Mouse (Mus musculus): ENCODE measurements around the gene Cnnm4. TPM values are rescaled to one million over a fixed set of nuclear protein-coding genes. Genes with fewer than 3 reads are reported as not detected.
"Not testable (repeated sequence)": the region's sequence is repeated elsewhere in the genome, so short reads cannot be mapped to it uniquely, and the experiment has no call there.

The Cnnm4 gene
- total RNA-seq, 2 experiments from 2014 or later = 2.6 to 2.7 TPM

DNA sequence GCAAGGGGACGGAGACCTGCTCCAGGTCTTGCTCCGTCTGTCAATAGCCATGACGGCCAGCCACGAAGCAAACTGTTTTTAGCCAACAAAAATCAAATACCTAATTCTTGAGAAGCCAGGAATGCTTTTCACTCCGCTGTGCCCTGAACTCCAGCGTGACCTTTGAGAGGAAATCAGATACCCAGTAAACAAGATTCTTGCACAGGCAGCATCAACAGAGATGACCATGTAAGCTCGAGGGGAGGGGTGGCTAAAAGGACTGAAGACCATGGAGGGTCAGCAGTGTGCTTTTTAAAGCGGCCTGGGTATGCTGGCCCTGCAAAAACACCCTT lies 64.9 kb downstream of the Cnnm4 start:
- ATAC-seq (replicated peaks; ENCODE audit: low FRiP score, low TSS enrichment, poor library complexity, severe bottlenecking) = no peak

GRCm38 (mm10) chr1:36536783-36537182 lies 65.4 kb downstream of the Cnnm4 start, which contains the start of gene Ankrd23:
Gene Ankrd23, minus strand, starts transcription at chr1:36536883.
- not testable (repeated sequence) for ATAC-seq (replicated peaks; ENCODE audit: low FRiP score, low TSS enrichment, poor library complexity, severe bottlenecking)

GRCm38 (mm10) chr1:36538727-36539126 lies 67.3 kb downstream of the Cnnm4 start:
- ATAC-seq (replicated peaks; ENCODE audit: low FRiP score, low TSS enrichment, poor library complexity, severe bottlenecking) = no peak

DNA sequence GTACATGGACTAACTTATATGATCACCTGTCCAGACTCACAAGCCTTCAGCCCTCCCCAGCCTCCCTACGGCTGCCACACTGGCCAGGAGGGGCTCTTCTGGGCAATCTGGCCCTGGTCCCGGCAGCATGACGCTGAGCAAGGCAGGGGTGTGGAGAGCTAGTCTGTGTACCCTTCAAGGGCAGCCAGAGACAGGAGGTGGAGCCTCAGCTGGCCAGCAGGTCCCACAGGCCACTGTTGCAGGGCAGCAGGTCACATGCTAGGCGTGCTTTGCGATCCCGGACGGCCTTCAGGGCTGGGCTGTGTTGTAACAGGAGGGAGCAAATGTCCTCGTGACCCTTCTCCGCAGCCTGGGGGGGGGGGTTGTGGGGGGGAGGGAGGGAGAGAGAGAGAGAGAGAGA lies 67.8 kb downstream of the Cnnm4 start, which contains the start of gene Gm42417:
Gene Gm42417 (minus strand): TSS at position 244 of the 400 bp plus-strand sequence.
- no peak for ATAC-seq (replicated peaks; ENCODE audit: low FRiP score, low TSS enrichment, poor library complexity, severe bottlenecking)

- ATAC-seq (replicated peaks; ENCODE audit: low FRiP score, low TSS enrichment, poor library complexity, severe bottlenecking) = no peak
These were observed 68.7 kb downstream of the Cnnm4 start for GRCm38 (mm10) chr1:36540132-36540531.

DNA sequence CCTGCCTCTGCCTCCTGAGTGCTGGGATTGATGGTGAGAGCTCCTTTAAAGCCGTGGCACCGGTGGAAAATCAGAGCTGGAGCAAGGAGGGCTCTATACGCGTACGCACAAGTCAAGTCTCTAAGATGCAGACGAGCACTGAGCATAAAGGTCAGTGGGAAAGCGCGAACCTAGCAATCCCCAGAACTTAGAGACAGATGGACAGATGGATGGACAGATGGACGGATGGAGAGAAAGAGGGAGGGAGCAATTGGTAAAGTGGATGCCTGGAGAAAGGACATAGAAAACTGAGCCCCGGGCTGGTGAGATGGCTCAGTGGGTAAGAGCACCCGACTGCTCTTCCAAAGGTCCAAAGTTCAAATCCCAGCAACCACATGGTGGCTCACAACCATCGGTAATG lies 69.4 kb downstream of the Cnnm4 start:
- no peak for ATAC-seq (replicated peaks; ENCODE audit: low FRiP score, low TSS enrichment, poor library complexity, severe bottlenecking)

- ATAC-seq (replicated peaks; ENCODE audit: low FRiP score, low TSS enrichment, poor library complexity, severe bottlenecking) = no peak
These were observed 70.4 kb downstream of the Cnnm4 start for GRCm38 (mm10) chr1:36541844-36542243.

- ATAC-seq (replicated peaks; ENCODE audit: low FRiP score, low TSS enrichment, poor library complexity, severe bottlenecking) = no peak
These were observed 71.5 kb downstream of the Cnnm4 start for GRCm38 (mm10) chr1:36542925-36543324.

GRCm38 (mm10) chr1:36545382-36545781 lies 74.0 kb downstream of the Cnnm4 start:
- ATAC-seq (replicated peaks; ENCODE audit: low FRiP score, low TSS enrichment, poor library complexity, severe bottlenecking) = no peak

- no peak for ATAC-seq (replicated peaks; ENCODE audit: low FRiP score, low TSS enrichment, poor library complexity, severe bottlenecking)
These were observed 74.6 kb downstream of the Cnnm4 start for GRCm38 (mm10) chr1:36545845-36546600.

- ATAC-seq (replicated peaks; ENCODE audit: low FRiP score, low TSS enrichment, poor library complexity, severe bottlenecking) = peak; percentile 99
These were observed 75.6 kb downstream of the Cnnm4 start, which contains the start of gene Ankrd39 for GRCm38 (mm10) chr1:36546888-36547471. Gene Ankrd39, minus strand, starts transcription at chr1:36547445.

DNA sequence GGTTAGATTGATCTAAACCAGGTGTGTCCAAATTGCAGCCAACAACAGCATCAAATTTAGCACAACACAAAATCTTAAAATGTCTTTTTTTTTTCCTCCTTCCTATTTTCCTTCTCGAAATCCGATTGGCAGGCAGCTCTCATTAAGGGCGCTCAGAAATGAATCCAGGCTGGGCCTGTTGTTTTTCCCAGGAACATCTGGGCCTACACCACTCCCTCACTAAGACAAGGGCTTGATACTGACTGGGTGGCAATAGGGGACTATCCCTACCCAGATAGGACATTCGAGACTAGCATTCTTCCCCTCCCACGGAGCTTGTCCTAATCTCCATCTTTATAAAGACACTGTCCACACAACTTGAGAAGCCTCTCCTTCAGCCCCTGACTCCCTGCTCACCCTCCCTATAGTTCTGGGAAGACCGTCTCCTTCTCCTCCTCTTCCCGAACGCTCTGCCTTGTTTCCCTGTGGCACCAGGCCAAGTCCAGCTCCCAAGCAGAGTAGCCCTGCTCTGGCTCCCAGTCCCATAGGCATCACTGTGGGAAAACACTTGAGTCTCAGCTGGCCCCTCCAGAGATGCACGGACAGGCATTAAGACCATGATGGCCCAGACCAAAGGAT lies 76.7 kb downstream of the Cnnm4 start:
- no peak for ATAC-seq (replicated peaks; ENCODE audit: low FRiP score, low TSS enrichment, poor library complexity, severe bottlenecking)

- ATAC-seq (replicated peaks; ENCODE audit: low FRiP score, low TSS enrichment, poor library complexity, severe bottlenecking) = no peak
These were observed 77.4 kb downstream of the Cnnm4 start for GRCm38 (mm10) chr1:36548771-36549170.

- ATAC-seq (replicated peaks; ENCODE audit: low FRiP score, low TSS enrichment, poor library complexity, severe bottlenecking) = no peak
These were observed 78.1 kb downstream of the Cnnm4 start for GRCm38 (mm10) chr1:36549491-36549890.

DNA sequence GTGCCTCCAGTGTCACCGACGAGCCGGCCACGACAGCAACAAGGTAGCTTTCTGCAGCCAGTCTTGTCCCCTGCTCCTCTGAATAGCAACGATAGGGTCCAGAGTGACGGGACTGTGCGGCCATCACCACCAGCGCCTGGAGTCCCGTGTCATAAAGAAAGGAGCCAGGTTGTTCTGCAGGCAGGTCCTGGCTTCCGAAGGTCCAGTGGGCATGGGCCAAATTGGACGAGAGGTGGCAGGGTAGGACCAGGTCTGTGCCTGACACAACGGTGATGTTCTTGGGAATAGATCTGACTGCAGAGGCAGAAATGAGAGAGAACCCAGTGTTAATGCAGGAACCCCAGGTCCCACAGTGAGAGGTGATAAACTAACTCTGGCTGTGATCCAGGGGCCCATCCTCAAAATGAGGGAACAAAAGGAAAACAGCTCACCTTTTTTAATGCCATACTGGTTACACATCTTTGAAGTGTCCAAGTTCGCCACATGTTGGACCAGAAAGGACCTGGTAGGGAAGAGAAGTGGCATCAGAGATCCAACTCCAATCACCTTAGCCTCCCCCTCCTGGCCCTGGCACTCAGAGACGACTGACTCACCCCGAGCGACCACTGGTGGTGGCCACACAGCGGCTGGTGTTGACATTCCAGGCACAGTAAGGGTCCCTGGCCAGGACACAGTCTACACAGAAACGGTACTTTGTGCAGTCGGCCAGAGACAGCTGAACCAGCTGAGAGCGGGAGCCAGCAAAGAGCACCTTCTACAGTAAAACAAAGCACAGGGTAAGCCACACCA lies 78.8 kb downstream of the Cnnm4 start:
- no peak for ATAC-seq (replicated peaks; ENCODE audit: low FRiP score, low TSS enrichment, poor library complexity, severe bottlenecking)

DNA sequence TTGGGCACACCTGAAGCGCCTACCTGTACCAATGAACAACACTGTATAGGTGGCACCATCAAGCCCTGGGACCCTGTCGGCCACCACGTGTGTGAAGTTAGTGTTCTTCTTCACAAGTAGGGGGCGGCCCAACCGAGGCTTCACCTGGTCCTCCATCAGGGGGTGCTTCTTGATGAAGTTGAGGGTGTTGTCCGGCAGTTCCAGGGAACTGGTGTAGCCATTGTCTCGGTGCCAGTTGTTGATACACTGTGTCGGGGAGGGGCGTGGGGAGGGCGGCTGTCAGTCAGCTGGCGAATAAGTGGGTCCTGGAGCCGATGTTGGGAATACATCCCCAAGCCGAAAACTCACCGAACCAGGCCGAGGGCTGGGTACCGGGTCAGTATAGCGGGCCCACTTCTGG lies 80.5 kb downstream of the Cnnm4 start:
- ATAC-seq (replicated peaks; ENCODE audit: low FRiP score, low TSS enrichment, poor library complexity, severe bottlenecking) = no peak

- ATAC-seq (replicated peaks; ENCODE audit: low FRiP score, low TSS enrichment, poor library complexity, severe bottlenecking) = no peak
These were observed 81.1 kb downstream of the Cnnm4 start for GRCm38 (mm10) chr1:36552506-36552905.

GRCm38 (mm10) chr1:36554633-36555399 lies 83.4 kb downstream of the Cnnm4 start:
- no peak for ATAC-seq (replicated peaks; ENCODE audit: low FRiP score, low TSS enrichment, poor library complexity, severe bottlenecking)

- ATAC-seq (replicated peaks; ENCODE audit: low FRiP score, low TSS enrichment, poor library complexity, severe bottlenecking) = no peak
These were observed 84.5 kb downstream of the Cnnm4 start for GRCm38 (mm10) chr1:36555798-36556395.

Data from megakaryocyte-erythroid progenitor cell, adult 5-6 weeks (primary cell).